8 mouse cellular contexts compared by ENCODE assay signal in the genomic region with DNA sequence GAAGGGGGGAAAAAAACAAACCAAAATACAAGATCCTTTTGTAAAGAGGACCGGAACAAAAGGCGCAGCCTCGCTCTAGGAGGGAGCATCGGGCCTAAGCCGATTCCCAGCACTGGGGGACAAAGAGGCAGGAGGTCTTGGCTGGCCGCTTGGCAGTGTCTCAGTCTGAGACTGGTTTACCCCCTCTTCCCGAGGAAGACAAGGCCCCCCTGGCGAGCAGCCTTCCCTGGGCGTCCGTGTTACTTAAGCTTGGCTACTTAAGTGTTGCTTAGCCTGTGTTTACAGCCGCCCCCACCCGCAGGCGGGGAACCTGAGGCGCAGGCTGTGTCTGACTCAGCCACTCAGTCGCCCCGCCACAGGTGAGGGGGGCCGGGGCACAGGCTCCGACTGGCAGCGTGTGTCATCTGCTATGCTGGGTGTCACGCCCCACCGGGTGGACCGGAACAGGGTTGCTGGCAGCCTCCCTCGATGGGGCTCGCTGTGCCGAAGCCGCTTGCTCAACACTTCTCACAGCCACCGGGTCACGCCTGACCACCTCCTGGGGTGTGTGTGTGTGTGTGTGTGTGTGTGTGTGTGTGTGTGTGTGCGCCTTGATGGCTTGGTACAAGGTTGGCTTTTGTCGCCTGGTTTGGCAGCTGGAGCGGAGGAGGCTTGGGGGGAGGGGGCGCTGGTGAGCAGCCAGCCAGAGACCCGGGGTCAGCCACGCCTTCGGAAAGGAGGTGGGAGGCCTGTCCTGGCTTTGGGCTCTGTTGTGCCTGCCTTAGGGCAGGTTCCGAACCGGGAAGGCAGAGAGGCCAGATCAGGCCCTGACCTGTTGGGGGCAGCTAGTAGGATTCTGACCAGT. TPM values are rescaled to one million over a fixed set of nuclear protein-coding genes. Genes with fewer than 3 reads are reported as not detected.
DNase-seq lines count a peak whose midpoint lies in the region; ATAC-seq lines count a peak whose summit lies in the region.

No protein-coding gene starts in this region.

- 0 out of 2 replicates have a peak, but pooled peaks cover 5% of the 10 kb centered on the region for H3K36me3 ChIP-seq in liver, embryonic 13.5 days
- H3K36me3 ChIP-seq in stomach, embryonic 15.5 days: no peaks in the 10 kb centered on the region

- DNase-seq in left cerebral cortex, adult 18-20 months (ENCODE audit: low spot score in 2 of 2): peak; percentile 70 to 71
- DNase-seq in left cerebral cortex, adult 11 months (ENCODE audit: low spot score): no peak
- DNase-seq in embryo, embryonic 10.5 days (ENCODE audit: low spot score): peak; percentile 88
- peak; percentile 74 to 82 for DNase-seq in heart, adult 18-20 months
- peak; percentile 96 for DNase-seq in kidney, adult 11 months
- DNase-seq in liver, embryonic 13.5 days: peak; percentile 63
- peak; percentile 91 for DNase-seq in naive thymus-derived CD4-positive, alpha-beta T cell, adult 2 months (ENCODE audit: low read depth)

- peak overlapping the region; percentile 100 for H3K4me2 ChIP-seq in liver, embryonic 13.5 days
- H3K4me2 ChIP-seq in stomach, embryonic 15.5 days: peak overlapping the region; percentile 99

- no peaks in the 10 kb centered on the region for H3K27me3 ChIP-seq in liver, embryonic 13.5 days
- H3K27me3 ChIP-seq in stomach, embryonic 15.5 days (replicated peaks): no peaks in the 10 kb centered on the region

- ATAC-seq in liver, embryonic 13.5 days (ENCODE audit: low read depth): peak; percentile 13; the same call in 1 of the 2 replicates
- peak; percentile 33 for ATAC-seq in stomach, embryonic 15.5 days (ENCODE audit: insufficient read depth, low FRiP score, low read depth)

- H3K4me1 ChIP-seq in liver, embryonic 13.5 days (replicated peaks): peaks cover 93% of the 10 kb centered on the region
- H3K4me1 ChIP-seq in stomach, embryonic 15.5 days: peaks cover 81% of the 10 kb centered on the region

- no peaks in the 10 kb centered on the region for H3K9me3 ChIP-seq in liver, embryonic 13.5 days (replicated peaks)
- H3K9me3 ChIP-seq in stomach, embryonic 15.5 days: no peaks in the 10 kb centered on the region

- H3K9ac ChIP-seq in liver, embryonic 13.5 days: peak overlapping the region; percentile 96
- H3K9ac ChIP-seq in stomach, embryonic 15.5 days: peak overlapping the region; percentile 69

- peak overlapping the region; percentile 89 for H3K4me3 ChIP-seq in liver, embryonic 13.5 days (replicated peaks)
- peak overlapping the region; percentile 63 for H3K4me3 ChIP-seq in stomach, embryonic 15.5 days (replicated peaks)

- WGBS in liver, embryonic 13.5 days (ENCODE audit: insufficient replicate concordance): 1% methylated on average over 36 of the region's 37 CpGs
- 12% methylated on average over 37 of the region's 37 CpGs for WGBS in stomach, embryonic 15.5 days

- H3K27ac ChIP-seq in liver, embryonic 13.5 days: peak overlapping the region; percentile 94
- peak overlapping the region; percentile 94 for H3K27ac ChIP-seq in stomach, embryonic 15.5 days

RNA-seq across cellular contexts. Expression of gene Gins2, which starts 50.5 kb away (rescaled TPM):
- 1 to 10 TPM; 2.1 to 2.4 TPM for total RNA-seq in left cerebral cortex, adult 18-20 months (2021)
- total RNA-seq in heart, adult 18-20 months (2021): 1 to 10 TPM in 1 of 2 experiments, under 1 TPM in 1; 0.98 to 1.8 TPM
- 75.6 and 75.9 TPM in 2 replicates for polyA plus RNA-seq in liver, embryonic 13.5 days (2015; fragmentation: Nextera tagmentation; extraction: Ambion mirVana)
- polyA plus RNA-seq in stomach, embryonic 15.5 days (2015; fragmentation: Nextera tagmentation; extraction: Ambion mirVana): 88.1 and 94.7 TPM in 2 replicates
